Mouse (Mus musculus): ENCODE results near the gene 1700125H20Rik. TPM values are rescaled to one million over a fixed set of nuclear protein-coding genes. Genes with fewer than 3 reads are reported as not detected.
A peak's percentile ranks its signal among the peaks of the same experiment; 100 is the strongest.
"Not testable (repeated sequence)": the region's sequence is repeated elsewhere in the genome, so short reads cannot be mapped to it uniquely, and the experiment has no call there.

The 1700125H20Rik gene
- total RNA-seq (2014; fragmentation: Nextera tagmentation) (not detected in 2 replicates), total RNA-seq (2017) (0.26 TPM in 1 of 2 replicates, not detected in the other)

- peak; percentile 99 for ATAC-seq (replicated peaks; ENCODE audit: poor library complexity, severe bottlenecking)
These were observed at the start of gene 1700125H20Rik for GRCm38 (mm10) chr11:85170058-85170740. 1700125H20Rik (plus strand) TSS chr11:85170404.

DNA sequence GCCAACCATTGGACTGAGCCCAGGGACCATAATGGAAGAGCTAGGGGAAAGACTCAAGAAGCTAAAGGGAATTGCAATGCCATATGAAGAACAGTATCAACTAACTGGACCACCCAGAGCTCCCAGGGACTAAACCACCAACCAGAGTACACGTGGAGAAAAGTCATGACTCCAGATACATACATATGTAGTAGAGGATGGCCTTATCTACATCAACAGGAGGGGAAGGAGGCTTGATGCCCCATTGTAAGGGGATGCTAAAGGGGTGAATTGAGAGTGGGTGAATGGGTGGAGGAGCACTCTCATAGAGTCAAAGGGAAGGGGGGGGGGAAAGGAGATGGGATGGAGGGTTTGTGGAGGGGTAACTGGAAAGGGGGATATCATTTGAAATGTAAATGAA lies 48.1 kb upstream of the 1700125H20Rik start:
- ATAC-seq (replicated peaks; ENCODE audit: poor library complexity, severe bottlenecking), result no peak

DNA sequence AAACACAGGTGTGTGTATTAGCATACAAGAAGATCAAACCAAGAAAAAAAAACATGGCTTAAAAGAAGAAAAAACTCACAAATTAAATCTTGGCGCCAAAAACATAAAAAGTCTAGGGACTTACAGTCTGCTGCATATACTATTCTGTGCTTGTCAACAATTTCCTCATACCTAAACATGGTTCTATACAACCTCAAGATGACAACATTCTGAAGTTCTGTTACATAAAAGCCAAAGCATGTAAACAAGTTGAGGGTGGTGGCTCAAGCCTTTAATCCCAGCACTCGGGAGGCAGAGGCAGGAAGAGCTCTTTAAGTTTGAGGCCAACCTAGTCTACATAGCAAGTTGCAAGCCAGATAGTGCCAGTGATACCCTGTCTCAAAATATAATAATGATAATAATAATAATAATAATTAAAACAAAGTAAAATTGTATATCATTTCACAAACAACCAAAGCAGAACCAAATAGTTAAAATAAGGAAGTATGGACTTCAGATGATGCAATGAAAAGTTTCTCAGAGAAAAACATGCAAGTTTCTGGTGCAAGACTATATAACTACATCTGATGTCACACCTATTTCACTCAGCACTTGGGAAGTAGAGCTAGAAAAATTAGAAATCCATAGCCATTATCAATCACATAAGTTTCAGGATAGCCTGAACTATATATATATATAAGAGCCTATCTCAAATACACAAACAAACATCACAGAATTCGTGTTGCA lies 46.8 kb upstream of the 1700125H20Rik start:
- peak; percentile 85 for ATAC-seq (replicated peaks; ENCODE audit: poor library complexity, severe bottlenecking)

DNA sequence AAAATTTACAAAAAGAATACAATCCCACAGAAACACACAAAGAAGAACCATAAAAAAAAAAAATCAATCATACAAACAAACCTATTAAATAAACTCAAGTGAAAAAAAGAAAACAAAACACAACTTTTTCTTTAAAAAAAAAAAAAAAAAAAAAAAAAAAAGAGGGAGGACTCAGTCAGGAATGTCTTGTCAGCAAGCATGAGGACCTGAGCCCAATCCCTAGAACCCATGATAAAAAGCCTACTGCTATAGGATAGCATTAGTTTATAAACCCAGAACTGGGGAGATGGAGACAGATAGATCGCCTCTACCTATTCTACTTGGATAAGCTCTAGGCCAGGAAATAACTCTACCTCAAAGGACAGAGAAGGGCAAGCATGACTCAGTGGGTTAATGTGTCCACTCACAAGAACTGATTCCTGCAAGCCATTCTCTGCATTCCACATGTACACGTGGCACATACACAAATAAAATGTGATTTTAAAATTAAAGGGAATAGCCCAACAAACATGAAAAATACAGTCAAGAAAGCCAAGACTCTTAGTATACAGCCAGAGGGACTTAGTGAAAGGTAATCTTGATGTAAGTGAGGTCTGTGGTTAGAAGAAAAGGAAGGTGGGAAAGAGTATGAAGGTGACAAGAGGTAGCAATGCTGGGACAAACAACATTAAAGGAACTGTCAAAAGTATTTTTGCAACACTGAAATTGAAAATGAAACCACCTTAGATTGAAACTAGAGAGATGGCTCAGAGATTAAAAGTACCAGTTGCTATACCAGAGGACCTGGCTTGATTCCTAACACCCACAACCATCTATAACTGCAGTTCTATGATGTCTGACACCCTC lies 43.7 kb upstream of the 1700125H20Rik start:
- peak; percentile 40; the same call in 1 of the 2 replicates for ATAC-seq (replicated peaks; ENCODE audit: poor library complexity, severe bottlenecking)

- no peak for ATAC-seq (replicated peaks; ENCODE audit: poor library complexity, severe bottlenecking)
These were observed 41.3 kb upstream of the 1700125H20Rik start for GRCm38 (mm10) chr11:85128883-85129282.

- ATAC-seq (replicated peaks; ENCODE audit: poor library complexity, severe bottlenecking), result peak; percentile 33; the same call in 1 of the 2 replicates
These were observed 38.7 kb upstream of the 1700125H20Rik start for GRCm38 (mm10) chr11:85131542-85131941.

DNA sequence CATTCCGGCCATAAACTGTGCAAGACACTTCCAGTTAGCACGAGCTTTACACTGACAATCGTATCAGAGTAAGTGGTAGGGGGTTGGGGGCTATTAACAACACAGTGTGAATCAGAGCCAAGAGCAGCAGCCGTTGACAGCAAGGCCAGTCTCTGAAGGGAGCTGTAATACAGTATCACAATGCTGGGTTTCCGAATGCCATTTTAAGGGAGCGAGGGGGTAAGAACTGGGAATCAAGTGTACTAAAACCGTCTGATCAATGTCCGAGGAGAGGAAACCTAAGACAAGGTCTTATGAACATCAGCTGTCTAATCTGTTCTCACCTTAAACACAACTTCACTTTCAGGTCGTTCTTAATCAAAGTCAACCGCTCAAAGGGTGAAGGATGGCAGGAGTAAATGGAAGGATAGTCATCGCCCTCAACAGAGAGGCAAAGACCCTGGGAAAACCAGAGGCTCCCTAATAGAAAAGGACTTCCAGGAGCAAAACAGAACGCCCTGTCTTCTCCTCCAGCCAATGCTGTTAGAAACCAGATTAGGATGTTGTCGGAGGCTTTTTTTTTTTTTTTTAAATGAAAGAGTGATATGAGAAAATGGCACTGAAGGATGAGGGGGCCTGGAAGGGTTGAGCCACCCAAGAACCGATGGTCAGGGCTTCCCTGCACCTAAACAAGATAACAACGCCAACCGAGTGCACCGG lies 31.3 kb upstream of the 1700125H20Rik start:
- ATAC-seq (replicated peaks; ENCODE audit: poor library complexity, severe bottlenecking), result no peak

- ATAC-seq (replicated peaks; ENCODE audit: poor library complexity, severe bottlenecking), result peak; percentile 97
These were observed 30.3 kb upstream of the 1700125H20Rik start, which contains the start of gene Usp32 for GRCm38 (mm10) chr11:85139581-85140540. Usp32 (minus strand) TSS chr11:85140161.

DNA sequence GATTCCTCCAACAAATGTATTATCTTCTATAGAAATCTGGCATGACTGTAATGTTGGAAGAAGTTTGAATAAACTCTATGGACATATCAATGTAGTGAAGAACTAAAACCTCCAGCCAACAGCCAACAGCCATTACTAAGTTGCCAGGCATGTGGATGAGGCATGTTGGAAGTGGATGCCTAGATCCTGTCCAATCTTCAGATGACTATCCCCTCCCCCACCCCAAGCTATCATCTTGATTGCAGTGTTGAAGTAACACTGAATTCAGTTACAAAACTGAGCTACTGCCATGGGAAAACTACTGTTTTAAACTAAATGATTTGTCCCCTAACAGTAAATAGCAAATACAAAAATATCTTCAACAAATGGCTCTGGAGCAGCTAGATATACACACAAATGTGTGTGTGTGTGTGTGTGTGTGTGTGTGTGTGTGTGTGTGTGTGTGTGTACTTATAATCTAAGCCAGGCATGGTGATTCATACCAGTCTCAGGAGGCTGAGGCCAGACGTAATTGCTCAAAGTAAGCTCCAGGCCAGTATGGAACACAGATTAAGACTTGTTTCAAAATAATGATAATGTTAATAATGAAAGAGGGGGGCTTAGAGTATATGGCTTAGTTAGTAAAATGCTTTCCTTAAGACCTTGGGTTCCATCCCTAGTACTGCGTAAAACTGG lies 17.8 kb upstream of the 1700125H20Rik start:
- no peak for ATAC-seq (replicated peaks; ENCODE audit: poor library complexity, severe bottlenecking)

- ATAC-seq (replicated peaks; ENCODE audit: poor library complexity, severe bottlenecking), result no peak
These were observed 12.9 kb upstream of the 1700125H20Rik start for GRCm38 (mm10) chr11:85157301-85157700.

DNA sequence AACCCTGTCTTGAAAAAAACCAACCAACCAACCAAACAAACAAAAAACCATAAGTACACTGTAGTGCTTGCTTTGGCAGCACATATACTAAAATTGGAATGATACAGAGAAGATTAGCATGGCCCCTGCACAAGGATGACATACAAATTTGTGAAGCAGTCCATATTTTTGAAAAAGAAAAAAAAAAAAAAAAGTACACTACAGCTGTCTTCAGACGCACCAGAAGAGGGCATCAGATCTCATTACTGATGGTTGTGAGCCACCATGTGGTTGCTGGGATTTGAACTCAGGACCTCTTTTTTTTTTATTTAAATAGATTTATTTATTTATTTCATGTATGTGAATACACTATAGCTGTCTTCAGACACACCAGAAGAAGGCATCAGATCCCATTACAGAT lies 7.2 kb upstream of the 1700125H20Rik start:
- ATAC-seq (replicated peaks; ENCODE audit: poor library complexity, severe bottlenecking), result not testable (repeated sequence)

DNA sequence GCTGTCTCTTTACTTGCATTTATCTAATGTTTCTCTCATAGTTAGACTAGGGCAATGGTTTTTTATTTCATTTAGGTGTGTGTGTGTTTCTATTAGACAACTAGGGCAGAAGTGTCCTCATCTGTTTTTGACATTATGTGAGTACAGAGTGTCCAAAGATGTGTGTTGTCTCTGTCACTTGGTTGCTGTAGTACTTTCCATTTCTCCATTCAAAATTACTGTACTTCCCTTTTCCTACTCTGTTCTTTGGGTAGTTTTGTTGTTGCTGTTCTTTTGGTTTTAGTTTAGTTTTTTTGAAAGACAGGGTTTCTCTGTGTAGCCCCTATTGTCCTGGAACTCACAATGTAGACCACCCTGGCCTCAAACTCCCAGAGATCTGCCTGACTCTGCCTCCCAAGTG lies 5.8 kb upstream of the 1700125H20Rik start:
- ATAC-seq (replicated peaks; ENCODE audit: poor library complexity, severe bottlenecking), result peak; percentile 40; the same call in 1 of the 2 replicates

DNA sequence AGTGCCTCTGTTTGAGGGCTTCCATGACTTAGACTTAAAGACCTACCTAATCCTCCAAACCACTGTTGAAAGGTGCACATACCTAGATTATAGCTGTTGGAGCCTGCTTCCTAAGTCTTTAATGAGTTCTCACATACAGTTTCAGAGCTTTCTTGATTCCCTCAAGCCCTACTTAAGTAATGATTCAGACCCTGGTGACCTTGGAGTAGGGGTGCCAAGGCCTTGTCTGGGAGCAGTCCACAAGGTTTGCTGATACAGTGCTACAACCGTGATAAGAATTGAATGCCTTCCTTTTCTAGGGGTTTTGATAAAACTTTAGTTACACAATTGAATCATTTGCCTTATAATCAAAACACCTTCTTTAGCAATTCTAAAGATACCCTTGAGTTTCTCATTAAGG lies 2.7 kb upstream of the 1700125H20Rik start:
- ATAC-seq (replicated peaks; ENCODE audit: poor library complexity, severe bottlenecking), result no peak

- ATAC-seq (replicated peaks; ENCODE audit: poor library complexity, severe bottlenecking), result no peak
These were observed 629 bp downstream of the 1700125H20Rik start for GRCm38 (mm10) chr11:85170833-85171232.

DNA sequence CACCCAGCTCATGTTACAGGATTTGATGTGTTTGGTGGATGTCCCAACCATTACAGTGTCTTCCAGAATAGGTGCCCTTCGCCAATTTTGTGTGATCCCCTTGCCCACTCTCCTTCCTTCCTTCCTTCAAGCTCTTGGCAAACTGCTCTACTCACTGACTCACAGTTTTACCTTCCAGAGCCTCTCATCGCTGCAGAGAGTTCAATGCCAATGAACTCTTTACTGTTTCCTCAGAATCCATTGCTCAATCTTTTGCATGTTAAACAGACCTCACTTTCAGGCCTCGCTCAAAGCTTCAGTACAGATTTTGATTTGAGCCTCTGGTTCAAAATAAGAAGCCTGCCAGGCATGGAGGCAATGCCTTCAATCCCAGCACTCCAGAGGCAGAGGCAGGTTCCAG lies 5.7 kb downstream of the 1700125H20Rik start:
- ATAC-seq (replicated peaks; ENCODE audit: poor library complexity, severe bottlenecking), result no peak

GRCm38 (mm10) chr11:85177761-85178160 lies 7.6 kb downstream of the 1700125H20Rik start:
- 0 out of 2 replicates have a peak, but pooled peaks have one; percentile 27 for ATAC-seq (replicated peaks; ENCODE audit: poor library complexity, severe bottlenecking)

GRCm38 (mm10) chr11:85178413-85178812 lies 8.2 kb downstream of the 1700125H20Rik start:
- no peak for ATAC-seq (replicated peaks; ENCODE audit: poor library complexity, severe bottlenecking)

GRCm38 (mm10) chr11:85182617-85183283 lies 12.5 kb downstream of the 1700125H20Rik start:
- ATAC-seq (replicated peaks; ENCODE audit: poor library complexity, severe bottlenecking), result peak; percentile 91

Data from granulocyte monocyte progenitor cell, adult 5-6 weeks (primary cell).